Mouse (Mus musculus) heart, adult 8-10 months (tissue): ENCODE results near the gene Fam171b. TPM values are rescaled to one million over a fixed set of nuclear protein-coding genes. Genes with fewer than 3 reads are reported as not detected.

Source experiments
- DNase-seq: peaks from one replicate; pipeline ENCODE4 v3.0.0; 2022; ENCODE audit warnings: low spot score
- total RNA-seq, 4 experiments: library from RNA; stranded (reverse); gene quantifications; 2 replicates each; pipeline ENCODE4 v1.2.4; 2022

Gene Fam171b
- total RNA-seq, result under 1 TPM; 0.40 to 0.94 (median 0.55) TPM

GRCm38 (mm10) chr2:83812483-83813272 is at the start of gene Fam171b:
Gene Fam171b, plus strand, starts transcription at chr2:83812636.
- peak; percentile 28 for DNase-seq

- no peak for DNase-seq
Measured at GRCm38 (mm10) chr2:83766058-83766457, 46.4 kb upstream of the Fam171b start.

GRCm38 (mm10) chr2:83766878-83767277 is 45.6 kb upstream of the Fam171b start:
- no peak for DNase-seq

GRCm38 (mm10) chr2:83768311-83769047 is 44.0 kb upstream of the Fam171b start:
- no peak for DNase-seq

- peak; percentile 76 for DNase-seq
Measured at GRCm38 (mm10) chr2:83771155-83771812, 41.2 kb upstream of the Fam171b start.

- no peak for DNase-seq
Measured at GRCm38 (mm10) chr2:83791330-83792073, 20.9 kb upstream of the Fam171b start.

GRCm38 (mm10) chr2:83792102-83792501 is 20.3 kb upstream of the Fam171b start:
- no peak for DNase-seq

GRCm38 (mm10) chr2:83795766-83796165 is 16.7 kb upstream of the Fam171b start:
- no peak for DNase-seq

GRCm38 (mm10) chr2:83797902-83798497 is 14.4 kb upstream of the Fam171b start:
- DNase-seq, result no peak

- DNase-seq, result no peak
Measured at GRCm38 (mm10) chr2:83813273-83813892, 947 bp downstream of the Fam171b start.

GRCm38 (mm10) chr2:83814009-83814408 is 1.6 kb downstream of the Fam171b start:
- DNase-seq, result no peak

GRCm38 (mm10) chr2:83816147-83816546 is 3.7 kb downstream of the Fam171b start:
- no peak for DNase-seq

GRCm38 (mm10) chr2:83825161-83825560 is 12.7 kb downstream of the Fam171b start:
- DNase-seq, result no peak

- DNase-seq, result no peak
Measured at GRCm38 (mm10) chr2:83828895-83829539, 16.6 kb downstream of the Fam171b start.

GRCm38 (mm10) chr2:83832903-83833302 is 20.5 kb downstream of the Fam171b start:
- DNase-seq, result no peak

GRCm38 (mm10) chr2:83835313-83836070 is 23.1 kb downstream of the Fam171b start:
- DNase-seq, result no peak

- DNase-seq, result no peak
Measured at GRCm38 (mm10) chr2:83848495-83848894, 36.1 kb downstream of the Fam171b start.

- DNase-seq, result no peak
Measured at GRCm38 (mm10) chr2:83853423-83853822, 41.0 kb downstream of the Fam171b start.

GRCm38 (mm10) chr2:83856236-83856635 is 43.8 kb downstream of the Fam171b start:
- DNase-seq, result no peak
